Mouse (Mus musculus): ENCODE results near the gene Vmn1r211. TPM values are rescaled to one million over a fixed set of nuclear protein-coding genes. Genes with fewer than 3 reads are reported as not detected.
"Not testable (repeated sequence)": the region's sequence is repeated elsewhere in the genome, so short reads cannot be mapped to it uniquely, and the experiment has no call there.

The Vmn1r211 gene
- polyA plus RNA-seq (2015; fragmentation: Nextera tagmentation; extraction: Ambion mirVana), result not detected in 2 replicates

DNA sequence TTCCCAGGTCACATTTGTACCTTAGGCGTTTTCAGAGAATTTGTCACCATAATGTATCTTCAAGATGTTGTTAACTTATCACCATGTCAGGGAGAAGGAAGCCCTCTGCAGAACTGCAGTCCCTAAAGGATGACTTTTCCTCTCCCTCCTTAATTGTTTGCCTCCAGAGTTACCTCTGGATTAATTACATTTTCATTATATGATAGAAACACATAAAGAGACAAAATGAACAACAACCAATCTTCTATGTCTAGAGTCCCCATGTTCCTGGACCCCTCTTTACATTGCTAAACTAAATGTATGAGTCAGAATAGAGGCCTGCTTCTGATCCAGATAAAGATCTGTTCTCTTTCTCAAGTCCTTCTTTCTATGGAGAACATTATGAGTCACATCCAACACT lies at the start of gene Vmn1r211:
Vmn1r211 (minus strand) TSS at position 101 of the 400 bp plus-strand sequence.
- TF ChIP-seq EP300 (IDR thresholded peaks at IDR 0.05) (no peak), CTCF (IDR thresholded peaks at IDR 0.05) (no peak)
- Histone ChIP-seq H3K4me3 (ENCODE audit: low read depth, low read length) (no peak within 1 kb of the TSS), H3K9ac (replicated peaks; ENCODE audit: low read depth) (no peak within 1 kb of the TSS), H3K4me2 (replicated peaks; ENCODE audit: low read depth, low read length) (no peak within 1 kb of the TSS), H3K4me1 (ENCODE audit: insufficient read depth, low read depth, low read length) (no peaks in the 10 kb centered on the region), H3K27me3 (replicated peaks; ENCODE audit: insufficient read depth, low read length) (no peaks in the 10 kb centered on the region), H3K36me3 (ENCODE audit: insufficient read depth, low read length) (no peaks in the 10 kb centered on the region), H3K9me3 (ENCODE audit: low read length) (no peaks in the 10 kb centered on the region), H3K27ac (ENCODE audit: low read length) (no peak within 1 kb of the TSS)
- DNase-seq (ENCODE audit: low spot score) (no peak), ATAC-seq (no peak)
- 57% methylated on average over 1 of the region's 1 CpGs for WGBS

- no peaks in the 10 kb centered on the region for H3K27me3 ChIP-seq (replicated peaks; ENCODE audit: insufficient read depth, low read length)
- no peak for TF ChIP-seq CTCF (IDR thresholded peaks at IDR 0.05)
- TF ChIP-seq EP300 (IDR thresholded peaks at IDR 0.05), result no peak
- no peaks in the 10 kb centered on the region for H3K4me1 ChIP-seq (ENCODE audit: insufficient read depth, low read depth, low read length)
- no peaks in the 10 kb centered on the region for H3K36me3 ChIP-seq (ENCODE audit: insufficient read depth, low read length)
- DNase-seq (ENCODE audit: low spot score) (no peak), ATAC-seq (no peak)
- H3K9ac ChIP-seq (replicated peaks; ENCODE audit: low read depth), result no peak within 1 kb of the TSS
- no peak within 1 kb of the TSS for H3K27ac ChIP-seq (ENCODE audit: low read length)
- H3K4me2 ChIP-seq (replicated peaks; ENCODE audit: low read depth, low read length), result no peak within 1 kb of the TSS
- H3K9me3 ChIP-seq (ENCODE audit: low read length), result no peaks in the 10 kb centered on the region
- WGBS, result 68% methylated on average over 4 of the region's 4 CpGs
- H3K4me3 ChIP-seq (ENCODE audit: low read depth, low read length), result no peak within 1 kb of the TSS
Measured at GRCm38 (mm10) chr13:22884105-22884504, 26.7 kb upstream of the Vmn1r211 start, which contains the start of gene Vmn1r212. Gene Vmn1r212 (minus strand): TSS chr13:22884205.

GRCm38 (mm10) chr13:22879257-22879656 lies 21.9 kb upstream of the Vmn1r211 start:
- WGBS, result 85% methylated on average over 1 of the region's 1 CpGs
- Histone ChIP-seq H3K27me3 (replicated peaks; ENCODE audit: insufficient read depth, low read length) (no peaks in the 10 kb centered on the region), H3K9ac (replicated peaks; ENCODE audit: low read depth) (no peak overlapping the region), H3K4me1 (ENCODE audit: insufficient read depth, low read depth, low read length) (no peaks in the 10 kb centered on the region), H3K27ac (ENCODE audit: low read length) (no peak overlapping the region), H3K9me3 (ENCODE audit: low read length) (no peaks in the 10 kb centered on the region), H3K36me3 (ENCODE audit: insufficient read depth, low read length) (no peaks in the 10 kb centered on the region), H3K4me2 (replicated peaks; ENCODE audit: low read depth, low read length) (no peak overlapping the region), H3K4me3 (ENCODE audit: low read depth, low read length) (no peak overlapping the region)
- ATAC-seq, result no peak
- no peak for DNase-seq (ENCODE audit: low spot score)
- TF ChIP-seq CTCF (IDR thresholded peaks at IDR 0.05) (no peak), EP300 (IDR thresholded peaks at IDR 0.05) (no peak)

DNA sequence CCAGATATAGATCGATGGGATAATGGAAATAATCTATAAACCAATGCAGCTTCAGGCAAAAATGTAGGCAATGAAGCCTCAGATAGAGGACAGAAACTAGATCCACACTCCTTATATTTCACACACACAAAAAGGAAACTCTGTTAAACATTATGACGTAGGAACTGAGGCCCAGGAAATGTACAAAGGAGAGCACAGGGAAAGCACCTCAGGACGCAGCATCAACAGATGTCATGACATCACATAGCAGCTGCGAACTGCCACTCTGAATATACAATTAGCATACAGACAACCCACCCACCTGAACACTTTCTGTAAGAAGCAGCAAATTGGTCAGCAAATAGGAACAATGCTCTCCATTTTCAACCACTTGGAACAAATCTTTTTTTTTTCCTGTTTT lies 2.6 kb downstream of the Vmn1r211 start:
- Histone ChIP-seq H3K4me3 (ENCODE audit: low read depth, low read length) (no peak overlapping the region), H3K4me1 (ENCODE audit: insufficient read depth, low read depth, low read length) (no peaks in the 10 kb centered on the region), H3K9ac (replicated peaks; ENCODE audit: low read depth) (no peak overlapping the region), H3K27me3 (replicated peaks; ENCODE audit: insufficient read depth, low read length) (no peaks in the 10 kb centered on the region), H3K4me2 (replicated peaks; ENCODE audit: low read depth, low read length) (no peak overlapping the region), H3K27ac (ENCODE audit: low read length) (no peak overlapping the region), H3K36me3 (ENCODE audit: insufficient read depth, low read length) (no peaks in the 10 kb centered on the region), H3K9me3 (ENCODE audit: low read length) (no peaks in the 10 kb centered on the region)
- ATAC-seq (no peak), DNase-seq (ENCODE audit: low spot score) (no peak)
- TF ChIP-seq CTCF (IDR thresholded peaks at IDR 0.05) (no peak), EP300 (IDR thresholded peaks at IDR 0.05) (no peak)
- 59% methylated on average over 4 of the region's 4 CpGs for WGBS

GRCm38 (mm10) chr13:22846798-22847197 lies 10.6 kb downstream of the Vmn1r211 start:
- Histone ChIP-seq H3K27ac (ENCODE audit: low read length) (no peak overlapping the region), H3K9ac (replicated peaks; ENCODE audit: low read depth) (no peak overlapping the region), H3K9me3 (ENCODE audit: low read length) (no peaks in the 10 kb centered on the region), H3K4me2 (replicated peaks; ENCODE audit: low read depth, low read length) (no peak overlapping the region), H3K4me1 (ENCODE audit: insufficient read depth, low read depth, low read length) (no peaks in the 10 kb centered on the region), H3K27me3 (replicated peaks; ENCODE audit: insufficient read depth, low read length) (no peaks in the 10 kb centered on the region), H3K36me3 (ENCODE audit: insufficient read depth, low read length) (no peaks in the 10 kb centered on the region), H3K4me3 (ENCODE audit: low read depth, low read length) (no peak overlapping the region)
- TF ChIP-seq EP300 (IDR thresholded peaks at IDR 0.05) (no peak), CTCF (IDR thresholded peaks at IDR 0.05) (no peak)
- WGBS, result 76% methylated on average over 1 of the region's 1 CpGs
- DNase-seq (ENCODE audit: low spot score) (no peak), ATAC-seq (no peak)

GRCm38 (mm10) chr13:22844304-22844703 lies 13.1 kb downstream of the Vmn1r211 start:
- H3K9me3 ChIP-seq (ENCODE audit: low read length); H3K27me3 ChIP-seq (replicated peaks; ENCODE audit: insufficient read depth, low read length); H3K9ac ChIP-seq (replicated peaks; ENCODE audit: low read depth); H3K27ac ChIP-seq (ENCODE audit: low read length); H3K4me2 ChIP-seq (replicated peaks; ENCODE audit: low read depth, low read length); DNase-seq (ENCODE audit: low spot score); H3K4me1 ChIP-seq (ENCODE audit: insufficient read depth, low read depth, low read length); ATAC-seq; H3K36me3 ChIP-seq (ENCODE audit: insufficient read depth, low read length); H3K4me3 ChIP-seq (ENCODE audit: low read depth, low read length): not testable (repeated sequence)
- WGBS, result 81% methylated on average over 3 of the region's 3 CpGs

- Histone ChIP-seq H3K9ac (replicated peaks; ENCODE audit: low read depth) (no peak within 1 kb of the TSS), H3K4me2 (replicated peaks; ENCODE audit: low read depth, low read length) (no peak within 1 kb of the TSS), H3K27ac (ENCODE audit: low read length) (no peak within 1 kb of the TSS), H3K27me3 (replicated peaks; ENCODE audit: insufficient read depth, low read length) (no peaks in the 10 kb centered on the region), H3K4me1 (ENCODE audit: insufficient read depth, low read depth, low read length) (no peaks in the 10 kb centered on the region), H3K36me3 (ENCODE audit: insufficient read depth, low read length) (no peaks in the 10 kb centered on the region), H3K4me3 (ENCODE audit: low read depth, low read length) (no peak within 1 kb of the TSS), H3K9me3 (ENCODE audit: low read length) (no peaks in the 10 kb centered on the region)
- DNase-seq (ENCODE audit: low spot score) (no peak), ATAC-seq (no peak)
- no peak for TF ChIP-seq EP300 (IDR thresholded peaks at IDR 0.05)
- no peak for TF ChIP-seq CTCF (IDR thresholded peaks at IDR 0.05)
- WGBS, result 34% methylated on average over 4 of the region's 4 CpGs
Measured at GRCm38 (mm10) chr13:22831248-22831647, 26.1 kb downstream of the Vmn1r211 start, which contains the start of gene Vmn1r210. Gene Vmn1r210 (minus strand): TSS chr13:22831348.

GRCm38 (mm10) chr13:22829395-22829794 lies 28.0 kb downstream of the Vmn1r211 start:
- ATAC-seq; H3K4me2 ChIP-seq (replicated peaks; ENCODE audit: low read depth, low read length); H3K4me1 ChIP-seq (ENCODE audit: insufficient read depth, low read depth, low read length); H3K27ac ChIP-seq (ENCODE audit: low read length); H3K4me3 ChIP-seq (ENCODE audit: low read depth, low read length); H3K9me3 ChIP-seq (ENCODE audit: low read length); DNase-seq (ENCODE audit: low spot score); H3K9ac ChIP-seq (replicated peaks; ENCODE audit: low read depth); H3K36me3 ChIP-seq (ENCODE audit: insufficient read depth, low read length); H3K27me3 ChIP-seq (replicated peaks; ENCODE audit: insufficient read depth, low read length): not testable (repeated sequence)
- WGBS, result 28% methylated on average over 7 of the region's 7 CpGs

DNA sequence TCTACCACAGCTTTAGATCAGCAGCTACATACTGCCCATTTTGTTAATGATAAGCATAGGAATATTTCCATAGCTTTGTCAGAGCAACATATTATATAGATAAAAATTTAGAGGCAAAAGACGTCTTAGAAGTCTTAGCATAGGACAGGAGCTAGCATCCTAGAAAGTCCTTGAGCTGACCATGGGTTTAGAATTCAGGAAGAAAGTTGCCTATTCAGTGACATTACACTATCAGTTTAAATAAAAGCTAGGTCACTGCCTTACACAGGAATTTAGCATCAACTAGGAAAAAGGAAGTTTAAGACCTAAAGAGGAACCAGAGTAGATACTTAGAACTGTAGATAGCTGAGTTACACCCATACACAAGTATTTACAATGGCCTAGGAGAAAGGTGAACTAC lies 35.8 kb downstream of the Vmn1r211 start:
- H3K4me1 ChIP-seq (ENCODE audit: insufficient read depth, low read depth, low read length); H3K27me3 ChIP-seq (replicated peaks; ENCODE audit: insufficient read depth, low read length); DNase-seq (ENCODE audit: low spot score); H3K4me2 ChIP-seq (replicated peaks; ENCODE audit: low read depth, low read length); H3K4me3 ChIP-seq (ENCODE audit: low read depth, low read length); H3K9ac ChIP-seq (replicated peaks; ENCODE audit: low read depth); H3K27ac ChIP-seq (ENCODE audit: low read length); ATAC-seq; H3K9me3 ChIP-seq (ENCODE audit: low read length); H3K36me3 ChIP-seq (ENCODE audit: insufficient read depth, low read length): not testable (repeated sequence)
- 83% methylated on average over 1 of the region's 1 CpGs for WGBS

Data from lung, postnatal 0 days (tissue).